Mouse (Mus musculus) MN1 (cell line): ENCODE measurements at regions not wholly inside any gene's neighbourhood (a gene's known extent, or its start where the extent isn't known, plus 50 kb on each side); places are given as distances from the start of the nearest gene placed in this dataset.

Source experiments
- DNase-seq: peaks from one replicate; pipeline ENCODE4 v3.0.0-alpha.2; 2016; ENCODE audit warnings: low spot score

- no peak for DNase-seq
Measured at GRCm38 (mm10) chr1:121176541-121176940, 155.8 kb downstream of the Insig2 start.

GRCm38 (mm10) chr1:121177136-121177907 is 155.1 kb downstream of the Insig2 start:
- DNase-seq, result no peak

- no peak for DNase-seq
Measured at GRCm38 (mm10) chr1:121177908-121178311, 154.5 kb downstream of the Insig2 start.

GRCm38 (mm10) chr1:121178611-121179245 is 153.7 kb downstream of the Insig2 start:
- no peak for DNase-seq

GRCm38 (mm10) chr1:121180273-121181030 is 151.9 kb downstream of the Insig2 start:
- peak; percentile 48 for DNase-seq

GRCm38 (mm10) chr1:121188895-121189294 is 143.5 kb downstream of the Insig2 start:
- DNase-seq, result no peak

- DNase-seq, result no peak
Measured at GRCm38 (mm10) chr1:121194800-121195199, 137.6 kb downstream of the Insig2 start.

GRCm38 (mm10) chr1:121215843-121216242 is 116.5 kb downstream of the Insig2 start:
- no peak for DNase-seq

- DNase-seq, result no peak
Measured at GRCm38 (mm10) chr1:121224250-121224649, 108.1 kb downstream of the Insig2 start.

- no peak for DNase-seq
Measured at GRCm38 (mm10) chr1:121226466-121227232, 105.7 kb downstream of the Insig2 start.

- DNase-seq, result no peak
Measured at GRCm38 (mm10) chr1:121227233-121227594, 105.2 kb downstream of the Insig2 start.

GRCm38 (mm10) chr1:121243576-121243975 is 88.8 kb downstream of the Insig2 start:
- DNase-seq, result no peak

- DNase-seq, result no peak
Measured at GRCm38 (mm10) chr1:121247556-121247955, 84.8 kb downstream of the Insig2 start.

GRCm38 (mm10) chr1:121249081-121249480 is 83.3 kb downstream of the Insig2 start:
- no peak for DNase-seq

- no peak for DNase-seq
Measured at GRCm38 (mm10) chr1:121250686-121251085, 81.7 kb downstream of the Insig2 start.

- no peak for DNase-seq
Measured at GRCm38 (mm10) chr1:121252056-121252455, 80.3 kb downstream of the Insig2 start.

- no peak for DNase-seq
Measured at GRCm38 (mm10) chr1:121254196-121254595, 78.2 kb downstream of the Insig2 start.
